ENCODE assay signal across 23 mouse cellular contexts in genomic region chr2:96334652-96335051, GRCm38 (mm10). TPM values are rescaled to one million over a fixed set of nuclear protein-coding genes. Genes with fewer than 3 reads are reported as not detected.
DNase-seq lines count a peak whose midpoint lies in the region; ATAC-seq and TF ChIP-seq lines count a peak whose summit lies in the region.
"Had no signal": no experiment of that assay in that cellular context is flagged by ENCODE, and none has a peak within 500 bp of the region (broad histone marks: within the 10 kb centered on the region; RNA-seq: fewer than 3 reads in every experiment).

No protein-coding gene starts in this region.

- DNase-seq in frontal cortex, postnatal 14 days (ENCODE audit: low spot score in 2 of 2), result no peak
- peak; percentile 21 for DNase-seq in kidney, postnatal 0 days (ENCODE audit: low spot score)
- no peak for DNase-seq in kidney, postnatal 36 days
- DNase-seq in lung, postnatal 4 days, result no peak
- no peak for DNase-seq in gastrocnemius, postnatal 14 days
- DNase-seq: adrenal gland, postnatal 25 days; cerebellum, adult 2 months; heart, postnatal 36 days; kidney, adult 8-10 months; lung, adult 2 months; thymus, postnatal 25 days had no signal

- H3K4me1 ChIP-seq in kidney, postnatal 0 days (replicated peaks; ENCODE audit: insufficient read depth, low read length), result no peaks in the 10 kb centered on the region
- no peaks in the 10 kb centered on the region for H3K4me1 ChIP-seq in lung, embryonic 15.5 days
- peaks cover 4% of the 10 kb centered on the region; the same call in 1 of the 2 replicates for H3K4me1 ChIP-seq in midbrain, embryonic 12.5 days
- H3K4me1 ChIP-seq: embryonic facial prominence, embryonic 12.5 days; forebrain, embryonic 15.5 days; limb, embryonic 12.5 days; liver, embryonic 12.5 days; neural tube, embryonic 13.5 days had no signal

- intact Hi-C loops in gastrocnemius, postnatal 14 days (cut with DNase I; ENCODE audit: low total_unique reads), result no loop called here

- no peak overlapping the region for H3K9ac ChIP-seq in kidney, postnatal 0 days (ENCODE audit: low read depth, low read length)
- H3K9ac ChIP-seq in lung, embryonic 15.5 days, result no peak overlapping the region
- no peak overlapping the region for H3K9ac ChIP-seq in midbrain, embryonic 12.5 days (replicated peaks)
- H3K9ac ChIP-seq: embryonic facial prominence, embryonic 12.5 days; forebrain, embryonic 15.5 days; limb, embryonic 12.5 days; liver, embryonic 12.5 days; neural tube, embryonic 13.5 days had no signal

- H3K27me3 ChIP-seq in kidney, postnatal 0 days (ENCODE audit: insufficient read depth, low read length), result no peaks in the 10 kb centered on the region
- no peaks in the 10 kb centered on the region for H3K27me3 ChIP-seq in lung, embryonic 15.5 days
- no peaks in the 10 kb centered on the region for H3K27me3 ChIP-seq in midbrain, embryonic 12.5 days
- H3K27me3 ChIP-seq: CH12.LX; embryonic facial prominence, embryonic 12.5 days; forebrain, embryonic 15.5 days; limb, embryonic 12.5 days; liver, embryonic 12.5 days; neural tube, embryonic 13.5 days had no signal

- no peak overlapping the region for H3K4me3 ChIP-seq in kidney, postnatal 0 days (replicated peaks; ENCODE audit: low read depth, low read length)
- no peak overlapping the region for H3K4me3 ChIP-seq in lung, embryonic 15.5 days
- no peak overlapping the region for H3K4me3 ChIP-seq in midbrain, embryonic 12.5 days
- H3K4me3 ChIP-seq: embryonic facial prominence, embryonic 12.5 days; forebrain, embryonic 15.5 days; limb, embryonic 12.5 days; liver, embryonic 12.5 days; neural tube, embryonic 13.5 days had no signal

- no peak overlapping the region for H3K27ac ChIP-seq in kidney, postnatal 0 days
- H3K27ac ChIP-seq in lung, embryonic 15.5 days, result no peak overlapping the region
- H3K27ac ChIP-seq in midbrain, embryonic 12.5 days (replicated peaks), result no peak overlapping the region
- H3K27ac ChIP-seq: embryonic facial prominence, embryonic 12.5 days; forebrain, embryonic 15.5 days; limb, embryonic 12.5 days; liver, embryonic 12.5 days; neural tube, embryonic 13.5 days had no signal

- no peaks in the 10 kb centered on the region for H3K9me3 ChIP-seq in kidney, postnatal 0 days (replicated peaks; ENCODE audit: low read length)
- H3K9me3 ChIP-seq in lung, embryonic 15.5 days, result no peaks in the 10 kb centered on the region
- no peaks in the 10 kb centered on the region for H3K9me3 ChIP-seq in midbrain, embryonic 12.5 days
- H3K9me3 ChIP-seq: embryonic facial prominence, embryonic 12.5 days; forebrain, embryonic 15.5 days; limb, embryonic 12.5 days; liver, embryonic 12.5 days; neural tube, embryonic 13.5 days had no signal

- H3K4me2 ChIP-seq in kidney, postnatal 0 days (ENCODE audit: low read length), result no peak overlapping the region
- H3K4me2 ChIP-seq in lung, embryonic 15.5 days, result no peak overlapping the region; the same call in 1 of the 2 replicates
- no peak overlapping the region for H3K4me2 ChIP-seq in midbrain, embryonic 12.5 days (replicated peaks)
- H3K4me2 ChIP-seq: embryonic facial prominence, embryonic 12.5 days; forebrain, embryonic 15.5 days; limb, embryonic 12.5 days; liver, embryonic 12.5 days; neural tube, embryonic 13.5 days had no signal

- 53% methylated on average over 3 of the region's 3 CpGs for WGBS in kidney, postnatal 0 days
- 56% methylated on average over 3 of the region's 3 CpGs for WGBS in lung, embryonic 15.5 days
- 38% methylated on average over 3 of the region's 3 CpGs for WGBS in midbrain, embryonic 12.5 days

- H3K36me3 ChIP-seq in kidney, postnatal 0 days (ENCODE audit: insufficient read depth, low read length), result no peaks in the 10 kb centered on the region
- H3K36me3 ChIP-seq in lung, embryonic 15.5 days, result no peaks in the 10 kb centered on the region
- no peaks in the 10 kb centered on the region for H3K36me3 ChIP-seq in midbrain, embryonic 12.5 days
- H3K36me3 ChIP-seq: embryonic facial prominence, embryonic 12.5 days; forebrain, embryonic 15.5 days; limb, embryonic 12.5 days; liver, embryonic 12.5 days; neural tube, embryonic 13.5 days had no signal

- ATAC-seq in frontal cortex, adult (ENCODE audit: low TSS enrichment), result peak; percentile 78
- ATAC-seq in kidney, postnatal 0 days (replicated peaks; ENCODE audit: low FRiP score, low read depth), result no peak
- ATAC-seq in lung, embryonic 15.5 days (ENCODE audit: borderline replicate concordance, extremely low read depth, low FRiP score, low TSS enrichment), result peak; percentile 39; the same call in 1 of the 2 replicates
- ATAC-seq in midbrain, embryonic 12.5 days (ENCODE audit: low FRiP score, low read depth), result 0 out of 2 replicates have a peak, but pooled peaks have one; percentile 36
- ATAC-seq: forebrain, embryonic 15.5 days; inflammation-experienced regulatory T-cells, adult 6 months; liver, embryonic 12.5 days had no signal

- no peak for TF ChIP-seq CTCF in kidney, postnatal 0 days (IDR thresholded peaks at IDR 0.05; ENCODE audit: low read depth)

RNA-seq across cellular contexts. Expression of gene Lrrc4c, which starts 16.7 kb away (rescaled TPM):
- 1.0 and 1.2 TPM in 2 replicates for polyA plus RNA-seq in kidney, postnatal 0 days (2015; fragmentation: Nextera tagmentation; extraction: Ambion mirVana)
- 0.44 and 0.72 TPM in 2 replicates for polyA plus RNA-seq in lung, embryonic 15.5 days (2015; fragmentation: Nextera tagmentation; extraction: Ambion mirVana)
- polyA plus RNA-seq in midbrain, embryonic 12.5 days (2016; fragmentation: Nextera tagmentation; extraction: Ambion mirVana), result 7.5 and 10.2 TPM in 2 replicates
- under 1 TPM; 0.22 to 0.64 TPM for total RNA-seq in gastrocnemius, postnatal 14 days (2021)
- total RNA-seq: CH12.LX; MEL; monocyte, adult 5-6 weeks had no signal
